Mouse (Mus musculus) brain, embryonic 14.5 days (tissue): ENCODE results near the gene Cep68. TPM values are rescaled to one million over a fixed set of nuclear protein-coding genes. Genes with fewer than 3 reads are reported as not detected.

ENCODE experiments used
- DNase-seq: peaks from one replicate; pipeline ENCODE4 v3.0.0-alpha.2; 2011; ENCODE audit warnings: low read depth
- CTCF ChIP-seq: fragments of 200-500 bp; IDR thresholded peaks from 2 replicates; pipeline ENCODE4 v1.5.1; 2012; ENCODE audit warnings: inconsistent platforms, mild to moderate bottlenecking, moderate library complexity, borderline replicate concordance; ENCODE audit not compliant: insufficient read depth, insufficient read length; ENCODE audit errors: extremely low read depth
- POLR2A ChIP-seq: fragments of 200-500 bp; IDR thresholded peaks from 2 replicates; pipeline ENCODE4 v1.6.1; 2012; ENCODE audit warnings: mild to moderate bottlenecking, inconsistent platforms, borderline replicate concordance; ENCODE audit not compliant: poor library complexity, insufficient read depth, insufficient read length, severe bottlenecking; ENCODE audit errors: extremely low read depth
- polyA plus RNA-seq: library from polyadenylated mRNA; depleted of rRNA; stranded (reverse); fragments of >200 nt; gene quantifications from 2 replicates; pipeline ENCODE4 v1.2.3, GENCODE M21; 2012; rRNA removed

The Cep68 gene
- 26.3 and 26.5 TPM in 2 replicates for polyA plus RNA-seq

DNA sequence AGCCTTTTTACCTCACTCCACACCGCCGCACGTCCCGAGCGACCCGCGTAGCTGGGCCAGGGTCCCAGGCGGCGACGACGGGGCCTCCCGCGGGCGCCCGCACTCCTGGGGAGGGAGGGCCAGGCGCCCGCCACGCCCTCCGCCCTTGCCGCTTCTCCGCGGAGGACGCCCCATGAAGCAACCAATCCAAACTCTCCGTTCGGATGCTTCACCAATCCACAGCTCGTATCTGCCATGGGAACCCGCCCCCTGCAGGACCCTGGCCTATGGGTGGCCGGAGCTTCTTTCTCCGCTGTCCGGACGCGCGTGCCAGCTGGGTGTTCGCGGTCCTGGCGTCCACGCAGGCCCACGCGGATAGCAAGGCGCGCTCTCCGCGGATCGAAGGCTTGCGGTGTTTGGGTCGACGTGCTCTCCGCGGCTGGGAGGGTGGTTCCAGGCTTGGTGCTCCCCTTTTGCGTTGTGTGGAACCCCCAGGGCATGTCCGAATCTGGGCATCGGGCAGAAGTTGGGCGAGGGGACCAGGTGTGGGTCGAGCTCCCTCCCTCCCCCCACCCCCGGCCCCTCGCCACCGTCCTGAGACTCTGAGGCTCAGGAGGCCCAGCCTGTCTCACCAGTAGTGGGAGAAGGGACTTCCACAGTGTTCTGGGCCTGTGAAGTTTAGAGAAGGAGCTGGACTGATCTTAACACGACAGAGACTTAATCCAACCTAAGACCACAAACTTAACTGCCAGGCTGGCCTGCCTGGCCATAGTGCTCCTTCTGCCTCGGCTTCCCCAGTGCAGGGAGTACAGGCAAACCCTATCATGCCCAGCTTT lies at the start of gene Cep68:
TSS of gene Cep68 (minus strand) at position 134 of the 815 bp plus-strand sequence.
- TF ChIP-seq POLR2A (peak; percentile 71), CTCF (no peak)
- peak; percentile 98 for DNase-seq

DNA sequence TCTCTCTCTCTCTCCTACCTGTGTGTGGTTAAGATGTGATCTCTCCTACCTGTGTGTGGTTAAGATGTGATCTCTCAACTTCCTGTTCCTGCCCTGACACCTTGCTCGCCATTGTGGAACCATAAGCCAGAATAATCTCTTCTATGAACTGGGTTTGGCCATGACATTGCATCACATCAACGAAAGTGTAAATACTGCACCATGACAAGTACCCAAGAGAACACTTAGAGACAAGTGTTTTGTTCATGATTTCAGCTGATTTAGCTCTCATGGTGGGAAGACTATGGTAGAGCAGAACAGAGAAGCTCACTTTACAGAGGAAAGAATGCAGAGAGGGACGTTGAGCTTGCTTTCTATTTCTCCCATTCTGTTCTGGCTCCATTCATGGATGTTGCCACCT lies 35.2 kb upstream of the Cep68 start:
- no peak for TF ChIP-seq CTCF
- no peak for TF ChIP-seq POLR2A
- no peak for DNase-seq

DNA sequence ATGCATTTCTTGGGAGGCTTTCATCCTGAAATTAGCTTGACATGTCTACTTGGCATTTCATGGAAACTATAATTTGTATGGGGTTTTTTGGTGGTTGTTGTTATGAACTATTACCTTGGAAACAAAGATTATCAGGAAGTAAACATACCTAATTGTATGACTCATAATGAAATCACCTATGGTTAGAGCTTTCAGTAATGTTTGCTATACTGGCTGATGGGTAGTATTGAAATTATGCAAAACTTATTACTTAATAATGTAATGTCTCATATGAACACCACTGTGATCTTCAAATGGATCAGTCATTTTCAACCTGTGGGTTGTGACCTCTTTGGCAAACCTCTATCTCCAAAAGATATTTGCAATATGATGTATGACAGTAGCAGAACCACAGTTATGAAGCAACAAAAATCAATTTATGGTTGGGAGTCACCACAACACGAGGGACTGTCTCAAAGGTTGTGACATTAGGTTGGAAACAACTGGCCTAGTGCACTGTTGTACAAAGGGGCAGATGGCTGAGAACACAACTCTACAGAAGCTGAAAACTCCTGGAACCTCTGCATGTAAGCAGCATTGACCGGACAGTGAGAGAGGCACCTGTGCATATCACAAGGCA lies 33.5 kb upstream of the Cep68 start:
- TF ChIP-seq POLR2A: no peak
- no peak for DNase-seq

DNA sequence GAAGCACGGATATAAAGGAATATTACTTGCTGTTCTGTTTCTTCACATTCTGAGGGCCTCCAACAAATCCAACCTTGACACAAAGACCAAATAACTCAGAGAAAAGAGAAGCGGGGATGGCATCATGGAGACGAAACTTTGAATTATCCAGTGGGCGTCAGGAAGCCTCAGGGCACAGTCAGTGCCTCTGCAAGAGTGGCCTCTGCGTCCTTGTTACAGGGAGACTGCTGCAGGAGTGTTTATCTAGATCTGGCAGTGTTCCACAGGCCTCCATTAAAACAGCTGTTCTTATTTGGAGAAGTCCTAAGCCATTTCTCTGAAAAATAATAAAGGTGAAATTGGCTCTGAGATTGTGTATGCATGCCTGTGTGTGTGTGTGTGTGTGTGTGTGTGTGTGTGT lies 31.8 kb upstream of the Cep68 start:
- no peak for TF ChIP-seq CTCF
- no peak for TF ChIP-seq POLR2A
- DNase-seq: peak; percentile 8

DNA sequence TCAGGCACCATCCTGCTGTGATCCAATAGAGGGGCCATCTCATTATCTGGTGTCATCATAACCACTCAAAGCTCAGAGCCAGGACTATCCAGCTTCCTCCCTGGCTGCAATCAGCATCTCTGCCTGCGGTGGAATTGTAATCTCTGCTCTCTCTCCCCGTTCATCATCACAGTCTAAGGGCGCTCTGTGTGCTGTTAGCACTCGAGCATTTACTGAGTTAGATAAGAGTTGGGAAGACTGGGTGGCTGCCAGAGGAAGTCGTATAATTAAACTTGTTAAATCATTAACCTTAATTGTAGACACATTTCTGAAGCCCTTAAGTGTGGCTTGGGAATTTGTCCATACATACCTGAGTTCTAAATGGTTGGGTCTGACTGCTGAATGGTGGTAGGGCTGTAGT lies 29.5 kb upstream of the Cep68 start:
- DNase-seq: peak; percentile 9
- TF ChIP-seq CTCF (no peak), POLR2A (no peak)

DNA sequence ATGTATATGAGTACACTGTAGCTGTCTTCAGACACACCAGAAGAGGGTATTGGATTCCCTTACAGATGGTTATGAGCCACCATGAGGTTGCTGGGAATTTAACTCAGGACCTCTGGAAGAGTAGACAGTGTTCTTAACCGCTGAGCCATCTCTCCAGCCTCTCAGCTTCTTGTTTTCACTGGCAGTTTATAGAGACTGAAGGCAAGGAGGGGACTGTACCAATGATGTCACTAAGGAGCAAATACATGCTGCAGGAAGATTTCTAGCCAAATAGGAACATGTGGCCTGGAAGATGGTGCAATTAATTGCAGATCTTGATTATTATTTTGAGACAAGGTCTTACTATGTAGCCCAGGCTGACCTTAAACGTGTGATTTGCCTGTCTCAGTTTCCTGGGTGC lies 27.9 kb upstream of the Cep68 start:
- no peak for TF ChIP-seq CTCF
- no peak for TF ChIP-seq POLR2A
- no peak for DNase-seq

DNA sequence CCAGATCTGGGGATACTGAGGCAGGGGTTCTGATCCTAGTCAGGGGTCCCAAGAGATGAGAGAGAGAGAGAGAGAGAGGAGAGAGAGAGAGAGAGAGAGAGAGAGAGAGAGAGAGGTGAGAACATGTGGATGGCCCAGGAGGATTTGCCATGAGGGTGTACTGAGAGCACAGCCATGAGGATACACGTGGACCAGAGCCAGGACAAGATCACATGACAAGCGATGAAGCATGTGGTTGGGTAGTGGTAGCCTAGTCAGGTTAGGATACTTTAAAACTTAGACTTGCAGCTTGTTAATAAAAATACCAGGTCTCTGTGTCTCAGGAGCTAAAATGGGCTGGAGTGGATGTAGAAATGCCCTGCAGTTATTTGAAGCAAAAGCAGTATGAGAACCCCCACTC lies 26.7 kb upstream of the Cep68 start:
- no peak for DNase-seq

DNA sequence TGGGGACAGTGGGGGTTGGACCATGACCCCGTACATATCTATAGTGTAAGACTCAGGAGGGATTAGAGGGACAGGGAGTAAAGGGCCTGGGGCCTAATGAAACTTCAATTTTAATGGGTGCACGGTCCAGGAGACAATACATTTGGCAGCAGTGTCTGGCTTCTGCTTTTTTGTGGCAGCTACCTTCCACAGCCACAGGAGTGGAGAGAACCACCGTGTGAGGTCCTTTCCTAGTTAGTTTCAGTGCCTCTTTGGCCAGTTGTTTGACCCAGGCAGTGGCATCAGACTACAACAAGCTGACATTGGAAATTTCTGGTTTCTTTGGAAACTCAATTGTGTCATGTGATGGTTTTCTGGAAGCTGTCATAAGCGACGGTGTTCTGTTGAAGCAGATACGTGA lies 20.7 kb upstream of the Cep68 start:
- no peak for DNase-seq
- TF ChIP-seq POLR2A (no peak), CTCF (no peak)

More for the DNA sequence above, 26.7 kb upstream of the Cep68 start:
- TF ChIP-seq POLR2A (no peak), CTCF (no peak)

DNA sequence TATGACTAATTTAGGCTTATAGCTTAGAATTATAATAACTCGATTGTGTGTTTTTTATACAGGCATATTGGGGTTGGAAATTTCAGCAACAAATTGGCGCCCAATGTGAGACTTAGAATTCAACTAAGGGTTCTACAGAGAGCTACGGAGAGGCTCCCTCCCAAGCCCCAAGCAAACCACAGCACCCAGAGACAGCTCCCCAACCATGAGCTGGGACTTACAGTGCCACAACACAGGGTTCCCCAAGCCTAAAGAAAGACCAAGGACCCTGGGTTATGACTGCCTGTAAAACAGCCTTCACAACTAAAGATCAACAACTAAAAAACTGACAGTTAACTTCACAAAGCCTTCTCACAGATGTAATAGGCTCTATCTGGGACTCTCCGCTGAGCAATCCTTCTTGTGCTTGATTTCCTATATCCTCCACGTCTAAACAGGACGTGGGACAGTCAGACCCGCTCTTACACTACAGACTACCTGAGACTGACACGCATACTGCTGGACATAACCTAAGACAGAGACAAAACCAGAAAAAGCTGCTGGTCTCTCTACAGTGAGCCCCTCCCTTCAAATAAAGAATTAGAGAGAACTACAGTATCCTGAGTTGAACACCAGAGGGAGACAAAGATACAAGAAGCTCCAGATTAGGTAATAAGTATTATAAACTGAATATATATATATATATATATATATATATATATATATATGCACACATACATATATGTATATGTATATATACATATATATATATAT lies 13.6 kb upstream of the Cep68 start:
- DNase-seq: peak; percentile 66
- TF ChIP-seq POLR2A (no peak), CTCF (no peak)

DNA sequence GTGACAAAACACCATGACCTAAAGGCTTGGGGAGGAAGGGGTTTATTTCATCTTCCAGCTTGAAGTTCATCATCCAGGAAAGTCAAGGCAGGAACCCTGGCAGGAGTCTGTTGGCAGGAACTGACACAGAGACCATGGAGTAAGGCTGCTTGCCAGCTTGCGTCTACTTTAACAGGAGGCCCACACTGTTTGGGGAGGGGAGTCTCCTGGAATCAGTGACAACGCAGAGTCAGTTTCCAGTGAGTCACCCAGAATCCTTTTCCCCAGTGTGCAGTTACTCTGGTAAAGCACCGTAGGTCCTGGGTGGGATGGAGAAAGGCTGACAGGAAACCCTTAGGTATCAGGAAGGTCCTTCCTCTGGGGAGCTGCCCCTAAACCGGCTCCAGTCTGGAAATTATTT lies 5.6 kb upstream of the Cep68 start:
- TF ChIP-seq POLR2A (no peak), CTCF (no peak)
- DNase-seq: no peak

DNA sequence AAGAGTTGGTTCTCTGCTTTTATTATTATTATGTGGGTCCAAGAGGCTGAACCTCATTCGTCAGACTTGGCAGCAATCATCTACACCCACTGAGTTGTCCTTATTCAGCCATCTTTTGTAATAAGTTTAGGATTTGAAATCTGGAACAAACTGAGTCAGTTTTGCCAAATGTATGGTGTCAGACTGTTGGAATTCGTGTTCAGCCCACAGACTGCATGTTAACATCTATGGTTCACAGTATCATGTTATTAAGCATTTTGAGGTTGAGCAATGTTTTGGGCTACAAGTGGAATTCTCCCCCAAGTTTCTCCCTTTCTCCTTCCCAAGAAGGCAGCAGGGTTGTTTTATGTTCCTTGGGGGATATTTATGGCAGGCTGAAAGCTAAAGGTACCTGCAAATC lies 3.9 kb upstream of the Cep68 start:
- DNase-seq: no peak
- TF ChIP-seq CTCF (no peak), POLR2A (no peak)

DNA sequence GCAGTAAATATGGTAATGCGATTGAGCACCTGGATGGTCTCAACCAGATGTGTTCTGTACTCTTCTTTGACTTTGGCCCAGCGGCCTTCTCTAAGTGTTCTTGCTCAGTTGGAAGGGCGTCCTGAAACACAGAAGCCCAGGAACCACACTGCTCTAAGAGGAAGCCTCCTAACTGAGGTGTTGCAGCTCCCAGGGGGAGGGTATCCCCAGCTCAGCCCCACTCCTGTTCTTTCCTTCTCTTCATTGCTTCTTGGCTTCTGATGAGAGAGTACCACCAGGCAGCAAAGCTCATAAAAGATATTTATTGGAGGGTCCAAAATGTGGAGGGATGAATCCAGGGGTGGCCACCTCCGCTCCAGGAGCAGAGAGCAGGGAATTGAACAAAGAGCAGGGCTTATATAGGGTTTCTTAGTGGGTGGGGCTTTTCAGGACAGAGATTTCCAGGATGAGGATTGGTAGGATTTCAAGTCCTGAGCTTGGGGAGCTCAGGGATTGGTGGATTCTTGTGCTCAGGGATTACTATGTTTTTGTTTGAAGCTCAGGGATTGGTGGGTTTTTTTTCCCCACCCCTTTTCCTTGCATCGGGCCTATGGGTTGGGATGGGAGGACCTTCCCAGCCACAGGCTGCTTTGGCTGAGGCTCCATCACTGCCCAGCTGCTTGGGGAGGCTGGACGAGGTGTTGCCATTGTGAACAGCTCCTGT lies 1.4 kb upstream of the Cep68 start:
- no peak for TF ChIP-seq POLR2A
- no peak for TF ChIP-seq CTCF
- no peak for DNase-seq
